Mouse (Mus musculus): ENCODE data around the gene Uggt2.

GRCm38 (mm10) chr14:119043765-119044164, 55.5 kb downstream of the Uggt2 start:
- TF ChIP-seq CTCF (IDR thresholded peaks at IDR 0.05; ENCODE audit: control insufficient read depth, insufficient read depth, low read length) (no peak), POLR2A (IDR thresholded peaks at IDR 0.05; ENCODE audit: borderline replicate concordance, control insufficient read depth, low read depth, low read length) (no peak)
